Mouse (Mus musculus): ENCODE results near the gene Gdi2. TPM values are rescaled to one million over a fixed set of nuclear protein-coding genes. Genes with fewer than 3 reads are reported as not detected.

Gdi2 gene
- polyA plus RNA-seq, 1 experiment from 2014 or later: 429 TPM

GRCm38 (mm10) chr13:3531692-3532320, 6.1 kb upstream of the Gdi2 start:
- Histone ChIP-seq H3K9me3 (no peaks in the 10 kb centered on the region), H3K36me3 (no peaks in the 10 kb centered on the region), H3K9ac (replicated peaks) (no peak overlapping the region), H3K27me3 (no peaks in the 10 kb centered on the region), H3K4me1 (0 out of 2 replicates have a peak, but pooled peaks cover 1% of the 10 kb centered on the region), H3K4me2 (replicated peaks) (no peak overlapping the region), H3K4me3 (no peak overlapping the region), H3K27ac (replicated peaks) (no peak overlapping the region)
- 64% methylated on average over 10 of the region's 10 CpGs for WGBS
- no peak for ATAC-seq (ENCODE audit: low FRiP score, low read depth)

- Histone ChIP-seq H3K4me3 (no peak overlapping the region), H3K4me2 (replicated peaks) (no peak overlapping the region), H3K27me3 (no peaks in the 10 kb centered on the region), H3K9ac (replicated peaks) (no peak overlapping the region), H3K36me3 (no peaks in the 10 kb centered on the region), H3K4me1 (peaks cover 8% of the 10 kb centered on the region; the same call in 1 of the 2 replicates), H3K9me3 (no peaks in the 10 kb centered on the region), H3K27ac (replicated peaks) (no peak overlapping the region)
- no peak for ATAC-seq (ENCODE audit: low FRiP score, low read depth)
- 71% methylated on average over 4 of the region's 4 CpGs for WGBS
Observed at GRCm38 (mm10) chr13:3532451-3532850, 5.4 kb upstream of the Gdi2 start.

DNA sequence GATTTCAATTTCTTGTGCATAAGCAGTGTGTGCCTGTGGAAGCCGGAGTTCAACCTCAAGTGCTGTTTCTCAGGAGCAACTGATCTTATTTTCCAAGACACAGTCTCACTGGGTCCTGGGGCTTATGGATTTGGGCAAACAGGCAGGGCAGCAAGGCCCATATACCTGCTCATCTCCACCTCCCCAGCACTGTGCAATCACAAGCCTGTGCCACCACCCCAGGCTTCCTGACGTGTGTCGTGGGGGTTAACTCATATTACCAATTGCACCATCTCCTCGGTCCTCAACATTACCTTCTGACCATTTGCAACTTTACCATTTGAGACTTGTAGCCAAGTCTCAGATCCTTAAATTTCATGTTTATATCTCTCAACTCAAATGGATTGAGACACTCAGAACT, 3.7 kb upstream of the Gdi2 start:
- Histone ChIP-seq H3K4me1 (peaks cover 8% of the 10 kb centered on the region; the same call in 1 of the 2 replicates), H3K4me3 (no peak overlapping the region), H3K4me2 (replicated peaks) (no peak overlapping the region), H3K27ac (replicated peaks) (no peak overlapping the region), H3K9me3 (no peaks in the 10 kb centered on the region), H3K27me3 (no peaks in the 10 kb centered on the region), H3K9ac (replicated peaks) (no peak overlapping the region), H3K36me3 (no peaks in the 10 kb centered on the region)
- no peak for ATAC-seq (ENCODE audit: low FRiP score, low read depth)
- 89% methylated on average over 4 of the region's 4 CpGs for WGBS

DNA sequence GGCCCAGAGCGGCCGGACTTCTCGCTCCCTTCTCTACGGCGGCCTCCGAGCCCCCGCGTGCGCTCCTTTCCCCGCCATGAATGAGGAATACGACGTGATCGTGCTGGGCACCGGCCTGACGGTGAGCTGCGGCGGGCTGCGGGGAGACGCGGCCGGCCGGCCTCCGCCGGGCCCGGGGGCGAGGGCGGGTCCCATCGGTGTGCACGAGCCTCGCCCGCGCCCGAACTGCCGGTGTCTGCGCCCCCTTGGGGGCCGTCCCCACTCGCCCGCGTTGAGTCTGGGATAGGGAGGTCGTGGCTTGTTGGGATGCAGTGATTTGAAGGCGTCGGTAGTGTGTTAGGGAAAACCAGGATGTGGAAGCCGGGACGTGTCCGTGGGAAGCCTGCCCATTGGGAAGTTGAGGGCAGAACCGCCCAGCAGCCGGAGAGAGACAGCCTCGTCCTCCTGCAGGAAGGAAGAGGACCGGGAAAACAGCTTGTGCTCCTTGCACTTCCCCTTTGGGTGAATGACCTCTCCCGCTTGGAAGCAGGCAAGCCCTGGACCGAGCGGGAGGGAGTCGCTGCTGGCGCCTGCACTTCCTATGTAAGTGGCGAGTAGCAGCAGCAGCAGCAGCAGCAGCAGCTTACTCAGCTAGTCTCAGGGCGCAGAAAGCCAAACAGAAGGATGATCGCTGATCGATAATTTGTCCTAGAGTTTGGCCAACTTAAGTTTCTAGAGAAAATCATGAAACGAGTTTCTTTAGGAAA, 533 bp downstream of the Gdi2 start:
- Histone ChIP-seq H3K36me3 (no peaks in the 10 kb centered on the region), H3K27me3 (no peaks in the 10 kb centered on the region), H3K9me3 (no peaks in the 10 kb centered on the region), H3K4me2 (replicated peaks) (peak overlapping the region; percentile 75), H3K4me1 (peaks cover 27% of the 10 kb centered on the region), H3K9ac (replicated peaks) (peak overlapping the region; percentile 96), H3K27ac (replicated peaks) (peak overlapping the region; percentile 99), H3K4me3 (peak overlapping the region; percentile 96)
- peak; percentile 66 for ATAC-seq (ENCODE audit: low FRiP score, low read depth)
- WGBS: under 1% methylated on average over 59 of the region's 59 CpGs

DNA sequence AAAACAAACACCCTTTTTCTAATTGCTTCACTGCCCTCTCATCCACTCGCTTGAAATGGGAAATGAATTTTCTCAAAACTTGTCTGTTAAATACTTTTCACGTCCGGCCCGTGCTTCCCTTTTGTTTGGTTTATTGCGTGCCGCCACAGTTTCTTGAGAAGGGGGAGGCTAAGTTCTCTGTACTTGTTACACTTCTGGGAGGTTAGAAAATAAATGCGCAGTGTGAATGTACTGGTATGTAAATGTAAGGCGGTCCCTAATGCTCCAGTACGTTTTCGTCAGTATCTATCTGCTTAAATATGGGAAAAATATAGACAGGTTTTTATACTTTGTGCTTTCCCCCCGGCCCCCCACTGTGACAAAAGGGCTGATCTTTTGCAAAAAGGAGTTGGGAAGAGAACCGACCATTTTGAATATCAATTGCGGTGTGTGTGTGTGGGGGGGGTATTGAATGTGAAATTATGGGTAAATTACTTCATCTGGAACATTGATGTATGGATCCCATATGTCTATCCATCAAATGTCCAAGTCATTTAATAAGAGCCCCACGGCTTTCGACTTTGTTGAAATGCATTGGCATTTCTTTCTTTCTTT, 1.2 kb downstream of the Gdi2 start:
- Histone ChIP-seq H3K27me3 (no peaks in the 10 kb centered on the region), H3K4me1 (peaks cover 27% of the 10 kb centered on the region), H3K36me3 (no peaks in the 10 kb centered on the region), H3K4me3 (peak overlapping the region; percentile 96), H3K9ac (replicated peaks) (peak overlapping the region; percentile 96), H3K9me3 (no peaks in the 10 kb centered on the region), H3K4me2 (replicated peaks) (peak overlapping the region; percentile 75), H3K27ac (replicated peaks) (peak overlapping the region; percentile 99)
- WGBS: 4% methylated on average over 15 of the region's 15 CpGs
- no peak for ATAC-seq (ENCODE audit: low FRiP score, low read depth)

DNA sequence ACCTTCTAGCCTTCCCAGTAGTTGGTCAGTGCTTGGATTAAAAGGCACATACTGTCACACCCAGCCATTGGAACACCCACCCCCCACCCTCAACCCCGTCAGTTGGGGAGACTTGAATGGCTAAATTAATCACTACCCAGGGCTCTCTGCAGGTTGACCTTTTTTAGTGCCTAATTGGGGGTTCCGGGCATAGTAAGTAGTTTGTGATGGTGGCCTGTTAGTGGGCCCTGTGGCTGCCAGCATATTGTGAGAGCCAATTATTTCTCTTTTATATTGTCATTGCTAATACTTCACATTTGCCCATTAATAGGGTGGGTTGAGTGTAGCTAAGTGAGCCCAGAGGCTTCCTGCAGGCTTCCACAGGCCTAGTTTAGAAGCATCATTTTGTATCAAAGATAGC, 2.3 kb downstream of the Gdi2 start:
- Histone ChIP-seq H3K4me3 (peak overlapping the region; percentile 30), H3K9me3 (no peaks in the 10 kb centered on the region), H3K4me2 (replicated peaks) (peak overlapping the region; percentile 75), H3K27ac (replicated peaks) (no peak overlapping the region), H3K36me3 (no peaks in the 10 kb centered on the region), H3K9ac (replicated peaks) (peak overlapping the region; percentile 20; the same call in 1 of the 2 replicates), H3K27me3 (no peaks in the 10 kb centered on the region), H3K4me1 (peaks cover 27% of the 10 kb centered on the region)
- WGBS: 36% methylated on average over 2 of the region's 2 CpGs
- ATAC-seq (ENCODE audit: low FRiP score, low read depth): no peak

GRCm38 (mm10) chr13:3541159-3541782, 3.4 kb downstream of the Gdi2 start:
- no peak overlapping the region for H3K9ac ChIP-seq (replicated peaks)
- 66% methylated on average over 2 of the region's 2 CpGs for WGBS
- H3K27ac ChIP-seq (replicated peaks): peak overlapping the region; percentile 52
- H3K4me1 ChIP-seq: peaks cover 27% of the 10 kb centered on the region
- no peaks in the 10 kb centered on the region for H3K36me3 ChIP-seq
- no peak for ATAC-seq (ENCODE audit: low FRiP score, low read depth)
- H3K4me3 ChIP-seq: peak overlapping the region; percentile 4; the same call in 1 of the 2 replicates
- no peaks in the 10 kb centered on the region for H3K27me3 ChIP-seq
- peak overlapping the region; percentile 75 for H3K4me2 ChIP-seq (replicated peaks)
- no peaks in the 10 kb centered on the region for H3K9me3 ChIP-seq

DNA sequence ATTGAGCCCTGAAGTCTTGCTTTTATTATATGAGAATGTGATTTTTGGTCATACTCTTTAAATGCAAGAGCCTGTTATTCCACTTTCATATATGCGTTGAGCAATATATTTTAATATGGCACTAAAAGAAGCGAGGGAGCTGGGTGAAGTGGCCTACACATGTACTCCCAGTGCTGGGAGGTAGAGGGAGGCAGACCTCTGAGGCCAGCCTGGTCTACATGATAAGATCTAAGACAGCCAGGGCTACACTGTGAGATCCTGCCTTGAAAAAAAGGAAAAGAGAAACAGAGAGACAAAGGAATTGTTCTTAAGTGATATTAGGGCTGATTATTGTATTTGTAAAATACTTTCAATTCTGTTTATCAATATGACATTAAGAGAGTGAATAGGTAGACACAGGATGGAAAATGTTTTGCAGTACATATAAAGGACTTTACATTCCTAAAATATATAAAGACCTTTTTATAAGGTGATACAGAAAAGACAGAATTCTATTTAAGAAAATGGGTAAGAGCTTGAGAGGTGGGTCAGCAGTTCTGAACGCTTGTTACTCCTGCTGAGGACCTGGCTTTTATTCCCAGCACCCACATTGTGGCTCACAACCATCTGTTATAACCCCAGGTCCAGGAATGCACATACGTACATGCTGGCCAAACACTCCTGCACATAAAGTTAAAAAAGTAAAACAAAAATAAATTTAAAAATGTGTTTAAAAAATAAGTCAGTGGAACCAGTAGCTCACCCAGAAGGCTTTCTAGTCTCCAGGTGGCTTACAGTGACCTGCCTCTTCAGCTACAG, 6.4 kb downstream of the Gdi2 start:
- Histone ChIP-seq H3K27me3 (no peaks in the 10 kb centered on the region), H3K9me3 (no peaks in the 10 kb centered on the region), H3K36me3 (peaks cover 6% of the 10 kb centered on the region; the same call in 1 of the 2 replicates), H3K9ac (replicated peaks) (no peak overlapping the region), H3K4me1 (peaks cover 19% of the 10 kb centered on the region), H3K27ac (replicated peaks) (no peak overlapping the region), H3K4me3 (no peak overlapping the region), H3K4me2 (replicated peaks) (no peak overlapping the region)
- WGBS: 92% methylated on average over 4 of the region's 4 CpGs
- no peak for ATAC-seq (ENCODE audit: low FRiP score, low read depth)

DNA sequence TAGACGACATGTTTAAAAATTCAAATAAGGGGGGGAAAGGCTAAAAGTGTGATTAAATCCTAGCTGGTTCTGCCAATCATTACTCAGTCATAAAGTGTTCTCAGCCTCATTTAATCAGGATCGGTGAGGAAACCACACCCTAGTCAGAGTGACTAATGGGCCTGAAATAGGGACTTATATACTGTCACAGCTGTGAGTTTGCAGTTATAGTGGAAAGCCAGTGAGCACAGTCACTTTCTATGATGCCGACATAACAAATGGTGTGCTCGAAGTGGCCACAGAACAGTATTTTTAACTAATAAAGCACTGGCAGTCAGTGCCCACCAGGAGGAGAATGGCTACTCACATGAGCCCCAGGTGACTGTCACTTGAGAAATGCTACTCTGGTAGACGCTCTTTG, 7.1 kb downstream of the Gdi2 start:
- Histone ChIP-seq H3K27ac (replicated peaks) (no peak overlapping the region), H3K27me3 (no peaks in the 10 kb centered on the region), H3K4me1 (peaks cover 16% of the 10 kb centered on the region), H3K4me2 (replicated peaks) (no peak overlapping the region), H3K9ac (replicated peaks) (no peak overlapping the region), H3K9me3 (no peaks in the 10 kb centered on the region), H3K4me3 (no peak overlapping the region), H3K36me3 (peaks cover 6% of the 10 kb centered on the region; the same call in 1 of the 2 replicates)
- no peak for ATAC-seq (ENCODE audit: low FRiP score, low read depth)
- WGBS: 82% methylated on average over 5 of the region's 5 CpGs

DNA sequence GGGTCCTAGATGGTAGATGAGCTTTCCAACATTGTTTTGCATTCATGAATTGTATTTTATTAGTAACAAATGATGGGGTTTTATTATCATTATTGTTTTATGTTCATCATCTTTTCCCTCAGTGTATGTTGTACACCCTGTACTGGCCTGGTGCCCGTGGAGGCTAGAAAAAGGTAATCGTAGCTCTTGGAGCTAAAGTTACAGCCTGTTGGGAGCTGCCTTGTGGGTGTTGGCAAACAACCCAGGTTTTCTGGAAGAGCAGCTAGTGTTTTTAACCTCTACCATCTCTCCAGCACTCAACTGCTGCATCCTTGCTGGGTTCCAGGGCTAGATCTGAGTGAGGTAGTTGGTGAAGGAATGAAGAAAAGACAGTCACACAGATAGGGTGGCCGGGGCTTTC, 9.5 kb downstream of the Gdi2 start:
- WGBS: 95% methylated on average over 3 of the region's 3 CpGs
- peaks cover 16% of the 10 kb centered on the region for H3K36me3 ChIP-seq
- H3K9me3 ChIP-seq: no peaks in the 10 kb centered on the region
- H3K4me1 ChIP-seq: no peaks in the 10 kb centered on the region
- no peak overlapping the region for H3K27ac ChIP-seq (replicated peaks)
- no peak overlapping the region for H3K4me3 ChIP-seq
- no peaks in the 10 kb centered on the region for H3K27me3 ChIP-seq
- no peak for ATAC-seq (ENCODE audit: low FRiP score, low read depth)
- no peak overlapping the region for H3K9ac ChIP-seq (replicated peaks)
- H3K4me2 ChIP-seq (replicated peaks): no peak overlapping the region

DNA sequence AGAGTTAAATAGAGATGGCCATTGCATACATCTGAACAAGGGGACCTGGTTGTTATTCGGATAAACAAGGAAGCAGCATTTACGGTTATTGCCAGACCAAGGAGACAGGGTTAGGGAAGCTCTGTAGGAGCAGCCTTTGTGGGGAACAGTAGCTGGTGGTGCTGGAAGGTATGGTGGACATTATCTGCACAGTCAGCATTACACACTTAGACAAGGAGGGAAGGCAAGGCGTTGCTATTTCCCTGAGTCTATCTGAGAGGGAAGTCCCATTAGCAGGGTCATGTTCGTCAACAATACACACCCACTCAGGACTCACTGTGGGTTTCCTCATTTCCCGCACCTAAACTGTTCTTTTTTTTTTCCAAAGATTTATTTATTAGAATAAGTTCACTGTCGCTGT, 10.0 kb downstream of the Gdi2 start:
- WGBS: 96% methylated on average over 6 of the region's 6 CpGs
- Histone ChIP-seq H3K9me3 (no peaks in the 10 kb centered on the region), H3K4me1 (no peaks in the 10 kb centered on the region), H3K27ac (replicated peaks) (no peak overlapping the region), H3K4me3 (no peak overlapping the region), H3K36me3 (peaks cover 19% of the 10 kb centered on the region), H3K27me3 (no peaks in the 10 kb centered on the region), H3K9ac (replicated peaks) (no peak overlapping the region), H3K4me2 (replicated peaks) (no peak overlapping the region)
- ATAC-seq (ENCODE audit: low FRiP score, low read depth): no peak

Measured in midbrain, embryonic 12.5 days (tissue).